In genomic region chr14:107329302-107329701, GRCm38 (mm10) we compare ENCODE assay signal across 16 mouse cellular contexts.
DNase-seq lines count a peak whose midpoint lies in the region; ATAC-seq and TF ChIP-seq lines count a peak whose summit lies in the region.
"Had no signal": no experiment of that assay in that cellular context is flagged by ENCODE, and none has a peak within 500 bp of the region (broad histone marks: within the 10 kb centered on the region; RNA-seq: fewer than 3 reads in every experiment).

No protein-coding gene starts in this region.

- peak; percentile 41 for DNase-seq in forebrain, postnatal 0 days
- no peak for DNase-seq in forebrain, embryonic 11.5 days (ENCODE audit: low spot score)
- peak; percentile 32 for DNase-seq in brain, embryonic 18.5 days (ENCODE audit: low read depth, low spot score)
- DNase-seq in layer of hippocampus, adult 2 months (ENCODE audit: low spot score in 2 of 2), result peak; percentile 32 to 36
- DNase-seq in layer of hippocampus, postnatal 36 days, result peak; percentile 22 to 26
- no peak for DNase-seq in thymus, postnatal 0 days (ENCODE audit: low spot score)
- no peak for DNase-seq in adrenal gland, adult 2 months
- DNase-seq: adrenal gland, adult 8-10 months; cerebellum, adult 8-10 months; kidney, postnatal 36 days; thymus, postnatal 25 days had no signal

- H3K4me2 ChIP-seq in forebrain, postnatal 0 days (ENCODE audit: low read depth), result no peak overlapping the region
- H3K4me2 ChIP-seq in forebrain, embryonic 11.5 days (ENCODE audit: low read depth, low read length, severe bottlenecking), result no peak overlapping the region

- no peaks in the 10 kb centered on the region for H3K9me3 ChIP-seq in forebrain, postnatal 0 days (ENCODE audit: low read length)
- no peaks in the 10 kb centered on the region for H3K9me3 ChIP-seq in forebrain, embryonic 11.5 days (ENCODE audit: control insufficient read depth, low read length)

- no peaks in the 10 kb centered on the region for H3K36me3 ChIP-seq in forebrain, postnatal 0 days (ENCODE audit: insufficient read depth)
- H3K36me3 ChIP-seq in forebrain, embryonic 11.5 days (ENCODE audit: control insufficient read depth, insufficient read depth, low read length), result no peaks in the 10 kb centered on the region

- no peak for TF ChIP-seq CTCF in forebrain, postnatal 0 days (IDR thresholded peaks at IDR 0.05; ENCODE audit: low read depth)
- TF ChIP-seq CTCF in layer of hippocampus, adult 2 months (conservative IDR thresholded peaks at IDR 0.05), result no peak

- ATAC-seq in forebrain, postnatal 0 days, result no peak
- ATAC-seq in forebrain, embryonic 11.5 days (replicated peaks; ENCODE audit: low FRiP score), result no peak
- ATAC-seq: hindbrain, embryonic 16.5 days; intestine, postnatal 0 days; midbrain, embryonic 16.5 days had no signal

- H3K27me3 ChIP-seq in forebrain, postnatal 0 days (ENCODE audit: insufficient read depth, low read length), result no peaks in the 10 kb centered on the region
- no peaks in the 10 kb centered on the region for H3K27me3 ChIP-seq in forebrain, embryonic 11.5 days (ENCODE audit: control insufficient read depth, insufficient read depth, low read length)

- H3K4me1 ChIP-seq in forebrain, postnatal 0 days (ENCODE audit: insufficient read depth), result no peaks in the 10 kb centered on the region
- no peaks in the 10 kb centered on the region for H3K4me1 ChIP-seq in forebrain, embryonic 11.5 days (replicated peaks; ENCODE audit: control insufficient read depth, insufficient read depth, low read length)

- 66% methylated on average over 1 of the region's 1 CpGs for WGBS in forebrain, postnatal 0 days
- 90% methylated on average over 1 of the region's 1 CpGs for WGBS in forebrain, embryonic 11.5 days

- no peak overlapping the region for H3K27ac ChIP-seq in forebrain, postnatal 0 days (ENCODE audit: low read depth, low read length)
- H3K27ac ChIP-seq in forebrain, embryonic 11.5 days (ENCODE audit: low read depth, low read length), result no peak overlapping the region
- no peak overlapping the region for H3K27ac ChIP-seq in layer of hippocampus, adult 2 months
- H3K27ac ChIP-seq: left cerebral cortex, adult 2 months; macrophage had no signal

- no peak overlapping the region for H3K4me3 ChIP-seq in forebrain, postnatal 0 days (ENCODE audit: low read depth, low read length)
- no peak overlapping the region for H3K4me3 ChIP-seq in forebrain, embryonic 11.5 days (ENCODE audit: low read depth, low read length)
- no peak overlapping the region for H3K4me3 ChIP-seq in layer of hippocampus, adult 2 months
- H3K4me3 ChIP-seq: left cerebral cortex, adult 2 months had no signal

- H3K9ac ChIP-seq in forebrain, postnatal 0 days, result no peak overlapping the region
- no peak overlapping the region for H3K9ac ChIP-seq in forebrain, embryonic 11.5 days (ENCODE audit: low read length)

Comparison
In these comparisons a context has a peak if more than half of its experiments do, and no peak if none do; other contexts are left out.
1. DNase-seq: peak in forebrain, postnatal 0 days (single experiment), brain, embryonic 18.5 days (single experiment), layer of hippocampus, adult 2 months (2 of 2) and layer of hippocampus, postnatal 36 days (2 of 2); none in forebrain, embryonic 11.5 days (single experiment), thymus, postnatal 0 days (single experiment) and adrenal gland, adult 2 months (single experiment).